Mouse (Mus musculus): ENCODE results near the gene Prl.
"Not testable (repeated sequence)": the region's sequence is repeated elsewhere in the genome, so short reads cannot be mapped to it uniquely, and the experiment has no call there.

Prl gene

DNA sequence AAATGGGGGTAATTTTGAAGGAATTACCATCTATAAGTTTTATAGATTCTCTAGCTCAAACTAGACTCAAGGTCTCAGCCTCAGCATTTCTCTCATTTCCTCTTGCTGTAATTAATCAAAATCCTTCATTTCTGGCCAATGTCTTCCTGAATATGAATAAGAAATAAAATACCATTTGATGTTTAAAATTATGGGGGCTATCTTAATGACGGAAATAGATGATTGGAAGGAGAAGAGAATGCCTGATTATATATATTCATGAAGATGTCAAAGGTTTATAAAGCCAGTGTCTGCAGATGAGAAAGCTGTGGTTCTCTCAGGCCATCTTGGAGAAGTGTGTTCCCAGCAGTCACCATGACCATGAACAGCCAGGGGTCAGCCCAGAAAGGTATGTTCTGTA, at the start of gene Prl:
Gene Prl (plus strand): TSS at position 301 of the 400 bp plus-strand sequence.
- no peak for DNase-seq (ENCODE audit: low spot score)

DNA sequence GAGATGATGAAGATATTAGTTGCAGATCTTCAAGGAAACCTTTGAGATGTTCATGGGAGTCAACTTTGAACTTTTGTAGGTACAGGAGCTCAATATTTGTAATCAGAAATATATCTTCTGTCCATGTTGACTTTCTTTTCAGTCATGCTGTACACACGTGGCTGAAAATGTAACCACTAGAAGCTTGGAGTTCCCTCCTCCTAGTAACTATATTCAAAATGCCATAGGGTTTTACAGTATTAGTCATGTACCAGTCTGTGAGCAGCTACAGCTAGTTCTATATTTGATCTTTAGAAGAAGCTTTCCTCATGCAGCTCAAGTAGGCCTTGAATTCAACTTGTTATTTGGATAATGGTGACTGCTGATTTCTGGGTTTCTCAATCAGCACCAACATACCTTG, 30.8 kb upstream of the Prl start:
- DNase-seq (ENCODE audit: low spot score), result no peak

DNA sequence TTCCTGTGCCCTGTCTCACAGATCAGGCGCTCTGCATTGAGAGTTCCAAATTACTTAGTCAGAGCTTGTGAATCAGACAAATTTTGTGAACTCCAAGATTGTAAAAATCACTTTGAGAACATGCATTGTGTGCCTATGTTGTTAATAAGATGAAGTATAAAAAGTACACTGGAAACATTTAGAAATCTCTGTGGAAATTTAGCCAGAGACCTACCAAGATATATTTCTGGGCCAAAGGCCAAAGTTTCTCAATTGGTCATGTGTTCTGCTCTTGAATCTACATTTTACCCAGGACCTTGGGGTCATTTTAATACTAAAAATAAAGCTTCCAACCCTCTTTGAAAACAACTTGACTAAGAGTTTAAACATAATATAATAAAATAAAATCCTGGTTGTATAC, 30.0 kb upstream of the Prl start:
- no peak for DNase-seq (ENCODE audit: low spot score)

DNA sequence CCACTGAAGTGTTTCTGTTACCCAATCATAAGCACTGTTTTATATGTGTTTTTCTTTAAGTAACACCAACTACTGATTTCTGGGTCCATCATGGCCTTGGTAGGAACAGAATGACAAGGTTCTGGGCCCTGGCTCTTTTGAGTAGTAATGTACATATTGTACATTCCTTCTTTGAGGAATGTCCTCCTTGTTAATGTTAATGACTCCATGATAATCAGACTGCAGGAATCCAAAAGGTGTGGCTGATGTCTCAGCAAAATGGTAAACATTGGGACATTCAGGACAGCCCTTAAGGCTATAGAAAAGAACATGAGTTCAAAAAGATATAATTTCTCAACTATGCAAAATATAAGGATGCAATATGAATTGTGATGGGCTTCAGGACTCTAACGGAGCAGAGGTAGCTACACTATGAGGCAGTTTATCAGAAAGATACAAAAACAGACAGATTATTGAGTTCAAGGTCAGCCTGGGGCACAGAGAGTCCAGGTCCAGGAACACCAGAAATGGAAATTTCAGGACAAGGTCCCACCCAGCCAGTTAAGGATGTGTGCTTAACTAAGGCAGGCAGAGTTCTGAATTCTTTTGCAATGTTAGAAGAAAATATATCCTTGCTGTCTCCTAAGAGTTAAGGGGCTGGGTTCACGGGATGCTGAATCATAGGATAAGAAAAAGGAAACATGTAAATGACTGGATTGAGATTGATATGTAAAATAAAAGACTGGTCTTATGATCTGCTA, 28.7 kb upstream of the Prl start:
- no peak for DNase-seq (ENCODE audit: low spot score)

DNA sequence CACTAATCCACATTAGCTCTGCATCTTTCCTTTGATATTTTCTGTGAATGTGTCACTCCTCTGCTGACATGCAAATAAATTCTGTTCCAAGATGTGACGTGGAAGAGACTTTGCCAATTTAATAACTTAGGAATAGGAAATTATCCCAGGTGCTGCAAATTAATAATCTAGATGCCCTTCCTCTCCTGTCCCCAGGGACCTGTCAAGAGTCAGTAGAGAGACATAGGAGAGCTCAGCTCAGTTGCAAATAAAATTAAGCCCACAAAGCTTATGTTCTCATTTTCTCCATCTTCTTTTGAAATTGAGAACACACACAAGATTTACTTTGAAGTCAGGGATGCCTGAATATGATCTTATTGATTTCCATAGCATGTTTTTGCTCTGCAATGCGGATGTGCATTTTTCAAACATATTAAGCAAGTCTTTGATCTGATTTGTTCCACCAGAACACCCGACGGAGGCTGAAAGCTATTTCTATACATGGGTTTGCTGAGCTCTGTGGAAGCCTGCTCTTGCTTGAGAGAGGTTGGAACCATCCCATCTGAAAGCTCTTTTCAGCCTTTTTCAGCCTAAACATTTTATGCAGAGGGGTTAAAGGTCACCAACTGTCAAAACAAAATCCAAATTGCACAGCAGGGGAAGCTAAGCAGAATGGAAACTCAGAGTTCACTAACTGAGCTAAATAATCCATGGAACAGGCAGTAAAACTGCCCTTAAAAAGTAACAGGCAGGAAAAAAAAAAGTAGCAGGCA, 26.1 kb upstream of the Prl start:
- no peak for DNase-seq (ENCODE audit: low spot score)

DNA sequence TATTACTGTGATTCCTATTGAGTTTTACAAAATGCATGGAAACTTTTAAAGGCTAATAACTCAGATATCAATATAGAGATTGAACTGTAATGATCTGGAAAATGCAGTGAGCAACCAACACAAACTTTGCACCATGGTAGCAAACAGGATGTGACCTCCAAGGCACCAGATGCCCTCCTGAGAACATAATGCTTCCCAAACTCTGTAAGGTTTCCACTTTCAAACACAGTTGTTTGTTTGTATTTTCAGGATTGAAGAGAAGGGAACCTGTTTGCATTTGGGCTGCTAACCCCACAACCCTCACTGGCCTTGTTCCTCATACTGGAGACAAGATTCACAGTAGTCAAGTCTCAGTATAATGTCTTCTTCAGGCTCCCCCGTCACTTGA, 25.5 kb upstream of the Prl start:
- DNase-seq (ENCODE audit: low spot score), result no peak

DNA sequence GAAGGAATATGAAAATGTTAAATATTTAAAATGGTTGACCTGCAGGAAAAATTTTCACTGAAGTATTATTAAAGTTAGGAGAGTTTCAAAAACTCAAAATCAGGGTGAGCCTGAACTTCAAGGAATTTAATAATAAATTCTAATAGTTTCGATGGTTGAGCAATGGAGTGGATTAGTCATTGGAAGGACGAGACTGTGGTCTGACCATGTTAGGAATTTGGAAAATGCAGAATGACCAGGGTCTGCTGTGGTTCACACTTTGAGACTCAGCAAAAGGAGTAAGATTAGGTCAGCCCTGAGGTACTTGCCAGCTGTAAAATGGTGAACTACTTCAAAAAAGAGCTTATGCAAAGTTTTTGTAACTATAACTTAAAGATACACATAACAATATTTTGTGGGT, 24.4 kb upstream of the Prl start:
- no peak for DNase-seq (ENCODE audit: low spot score)

DNA sequence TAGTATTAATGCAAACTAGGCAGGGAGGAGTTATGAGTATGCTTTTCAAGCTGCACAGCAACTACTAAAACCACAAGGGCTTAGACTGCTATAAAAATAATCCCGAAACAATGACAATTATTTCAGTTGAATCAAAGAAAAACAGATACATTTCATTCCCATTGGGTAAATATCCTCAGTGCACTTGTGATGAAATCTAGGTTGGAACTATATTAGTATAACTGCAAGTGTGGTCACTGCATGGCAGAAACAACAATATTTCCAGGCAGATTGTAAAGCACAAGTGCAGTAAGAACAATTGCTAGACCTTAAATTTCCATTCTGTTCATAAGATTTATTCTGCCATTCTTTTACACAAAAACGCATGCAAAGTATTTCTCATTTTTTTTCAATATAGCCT, 15.2 kb upstream of the Prl start:
- DNase-seq (ENCODE audit: low spot score), result no peak

DNA sequence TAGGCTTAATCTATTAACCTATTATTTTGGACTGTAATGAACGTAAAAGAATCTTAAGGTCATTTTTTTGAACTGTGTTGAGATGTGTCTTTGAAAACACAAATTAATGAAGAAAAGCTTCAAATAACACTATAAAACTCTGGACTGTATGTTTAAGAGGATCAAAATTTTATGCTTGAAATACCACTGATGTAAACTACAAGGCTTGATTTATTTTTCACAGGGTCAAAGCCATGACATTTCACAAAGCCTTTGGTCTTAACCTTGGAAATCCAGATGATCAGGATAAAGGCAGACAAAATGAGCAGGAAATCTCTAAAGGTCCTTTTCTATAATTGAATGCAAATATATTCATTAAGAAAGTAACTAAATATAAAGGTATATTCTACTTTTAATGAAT, 14.0 kb upstream of the Prl start:
- DNase-seq (ENCODE audit: low spot score), result no peak

DNA sequence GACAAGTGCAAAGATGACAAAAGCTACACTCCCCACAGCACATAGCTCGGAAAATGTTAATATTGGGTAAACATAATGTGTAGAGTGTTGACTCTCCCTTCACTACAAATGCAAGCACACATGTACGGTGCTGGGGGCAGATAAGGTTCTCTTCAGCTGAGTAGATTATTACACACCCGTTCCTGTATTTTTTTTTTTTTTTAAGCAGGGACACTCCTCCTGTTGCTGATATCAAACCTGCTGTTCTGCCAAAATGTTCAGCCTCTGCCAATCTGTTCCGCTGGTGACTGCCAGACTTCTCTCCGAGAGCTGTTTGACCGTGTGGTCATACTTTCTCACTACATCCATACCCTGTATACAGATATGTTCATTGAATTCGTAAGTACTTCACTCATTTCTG, 1.8 kb downstream of the Prl start:
- DNase-seq (ENCODE audit: low spot score), result peak; percentile 47

DNA sequence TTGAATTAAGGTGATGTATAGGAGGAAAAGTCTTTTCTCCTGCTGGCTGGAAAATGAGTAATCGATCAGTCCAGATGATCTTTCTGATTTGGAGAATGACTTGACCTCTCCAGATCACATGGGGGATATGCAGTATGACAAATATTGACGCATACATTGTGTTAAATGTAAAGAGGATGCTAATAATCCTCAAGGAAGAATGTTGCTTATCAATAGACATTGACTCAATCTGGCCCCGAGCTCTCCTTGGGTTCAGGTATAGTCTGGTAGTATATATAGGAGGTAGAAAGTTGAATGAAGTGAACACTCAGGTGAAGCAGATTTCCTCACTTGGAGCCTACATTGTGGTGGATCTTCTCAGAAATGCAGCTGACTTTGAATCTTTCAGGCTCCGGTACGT, 36.5 kb downstream of the Prl start, which contains the start of gene Prl3d1:
Gene Prl3d1 (plus strand): TSS at position 301 of the 400 bp plus-strand sequence.
- DNase-seq (ENCODE audit: low spot score), result not testable (repeated sequence)
